Mouse (Mus musculus) monocyte, adult 5-6 weeks (primary cell): ENCODE results near the gene Ost4. TPM values are rescaled to one million over a fixed set of nuclear protein-coding genes. Genes with fewer than 3 reads are reported as not detected.

ENCODE experiments used
- ATAC-seq: fragments of 153-309, 156-312 bp; replicated peaks from 2 replicates; pipeline ENCODE4 v1.8.0; 2017; ENCODE audit warnings: mild to moderate bottlenecking; ENCODE audit not compliant: low TSS enrichment, insufficient number of reproducible peaks, severe bottlenecking, poor library complexity, low FRiP score
- total RNA-seq: library from RNA; stranded (forward); fragments of 200-1000, 200-491, 200-594 nt; gene quantifications from 3 replicates; pipeline ENCODE4 v1.2.3, GENCODE M21; 2017

The Ost4 gene
- 129 to 177 TPM (median 134 TPM) in 3 replicates for total RNA-seq

GRCm38 (mm10) chr5:30907413-30908059 lies at the start of gene Ost4:
Gene Ost4 (minus strand): TSS chr5:30907788.
- peak; percentile 92 for ATAC-seq

- no peak for ATAC-seq
These were observed 48.2 kb upstream of the Ost4 start for GRCm38 (mm10) chr5:30955751-30956150.

- no peak for ATAC-seq
These were observed 47.0 kb upstream of the Ost4 start for GRCm38 (mm10) chr5:30954556-30954955.

- ATAC-seq = no peak
These were observed 46.5 kb upstream of the Ost4 start for GRCm38 (mm10) chr5:30954065-30954464.

GRCm38 (mm10) chr5:30952551-30952950 lies 45.0 kb upstream of the Ost4 start:
- ATAC-seq = no peak

GRCm38 (mm10) chr5:30951706-30952105 lies 44.1 kb upstream of the Ost4 start:
- ATAC-seq = no peak

GRCm38 (mm10) chr5:30950922-30951321 lies 43.3 kb upstream of the Ost4 start:
- ATAC-seq = no peak

- no peak for ATAC-seq
These were observed 42.9 kb upstream of the Ost4 start for GRCm38 (mm10) chr5:30950451-30950850.

GRCm38 (mm10) chr5:30949654-30950326 lies 42.2 kb upstream of the Ost4 start:
- ATAC-seq = peak; percentile 84

- no peak for ATAC-seq
These were observed 41.0 kb upstream of the Ost4 start for GRCm38 (mm10) chr5:30948620-30949019.

- ATAC-seq = no peak
These were observed 37.6 kb upstream of the Ost4 start, which contains the start of gene Cgref1 for GRCm38 (mm10) chr5:30944956-30945781. Gene Cgref1 (minus strand): TSS chr5:30945591.

- no peak for ATAC-seq
These were observed 36.8 kb upstream of the Ost4 start for GRCm38 (mm10) chr5:30944344-30944743.

- ATAC-seq = no peak
These were observed 35.4 kb upstream of the Ost4 start for GRCm38 (mm10) chr5:30943004-30943403.

GRCm38 (mm10) chr5:30934725-30935461 lies 27.3 kb upstream of the Ost4 start:
- no peak for ATAC-seq

GRCm38 (mm10) chr5:30933705-30934104 lies 26.1 kb upstream of the Ost4 start:
- no peak for ATAC-seq

GRCm38 (mm10) chr5:30931378-30931777 lies 23.8 kb upstream of the Ost4 start:
- ATAC-seq = no peak

GRCm38 (mm10) chr5:30930846-30931245 lies 23.3 kb upstream of the Ost4 start:
- no peak for ATAC-seq

- ATAC-seq = 0 out of 2 replicates have a peak, but pooled peaks have one; percentile 29
These were observed 22.5 kb upstream of the Ost4 start for GRCm38 (mm10) chr5:30930121-30930520.
